Mouse (Mus musculus) stomach, embryonic 14.5 days (tissue): ENCODE data around the gene Lrig1. TPM values are rescaled to one million over a fixed set of nuclear protein-coding genes. Genes with fewer than 3 reads are reported as not detected.
A peak's percentile ranks its signal among the peaks of the same experiment; 100 is the strongest.

Experiments used
- ATAC-seq: fragments of 200-750 bp; cut with Nextera tagmentation; 2 replicates; pipeline ENCODE4 v1.8.0; 2017; ENCODE audit warnings: low read depth, moderate TSS enrichment; ENCODE audit not compliant: insufficient number of reproducible peaks, insufficient read depth, low FRiP score
- H3K27ac ChIP-seq: fragments of 300-500 bp; sonication (generic); 2 replicates; pipeline ENCODE4 v1.5.1; 2014; ENCODE audit warnings: mild to moderate bottlenecking, low read length, moderate library complexity, mixed read lengths
- H3K27me3 ChIP-seq: fragments of 300-500 bp; sonication (generic); 2 replicates; pipeline ENCODE4 v1.6.1; 2014; ENCODE audit warnings: low read length, control low read depth, mixed read lengths; ENCODE audit not compliant: control insufficient read depth, insufficient read depth
- H3K36me3 ChIP-seq: fragments of 300-500 bp; sonication (generic); 2 replicates; pipeline ENCODE4 v1.6.1; 2014; ENCODE audit warnings: mild to moderate bottlenecking, control low read depth, low read length, moderate library complexity, mixed read lengths; ENCODE audit not compliant: control insufficient read depth, insufficient read depth
- H3K4me1 ChIP-seq: fragments of 300-500 bp; sonication (generic); 2 replicates; pipeline ENCODE4 v1.6.1; 2014; ENCODE audit warnings: low read length, control low read depth, mixed read lengths; ENCODE audit not compliant: control insufficient read depth, insufficient read depth
- H3K4me2 ChIP-seq: fragments of 300-500 bp; sonication (generic); replicated peaks from 2 replicates; pipeline ENCODE4 v1.6.1; 2014; ENCODE audit warnings: low read depth, low read length, control low read depth
- H3K4me3 ChIP-seq: fragments of 300-500 bp; sonication (generic); 2 replicates; pipeline ENCODE4 v1.5.1; 2014; ENCODE audit warnings: low read depth, low read length, control low read depth
- H3K9ac ChIP-seq: fragments of 300-500 bp; sonication (generic); replicated peaks from 2 replicates; pipeline ENCODE4 v1.6.1; 2014; ENCODE audit warnings: low read depth, mild to moderate bottlenecking, control low read depth, low read length, moderate library complexity, mixed read lengths
- H3K9me3 ChIP-seq: fragments of 300-500 bp; sonication (generic); 2 replicates; pipeline ENCODE4 v1.6.1; 2016; ENCODE audit warnings: low read depth, low read length, control low read depth; ENCODE audit not compliant: control insufficient read depth
- WGBS: fragments of 180-500 bp; shearing (Covaris S2); extraction: QIAGEN DNeasy Blood & Tissue Kit; methylation state at CpG from one replicate; pipeline ENCODE4 v1.1.7; 2014; 5-methylcytosine and 5-hydroxymethylcytosine counted together
- polyA plus RNA-seq: library from polyadenylated mRNA; unstranded; fragments of >200 nt; fragmentation: Nextera tagmentation; extraction: Ambion mirVana; gene quantifications from 2 replicates; pipeline ENCODE4 v1.2.1, GENCODE M21; 2014

Gene Lrig1
- polyA plus RNA-seq, 1 experiment from 2014 or later, result 49.3 TPM

DNA sequence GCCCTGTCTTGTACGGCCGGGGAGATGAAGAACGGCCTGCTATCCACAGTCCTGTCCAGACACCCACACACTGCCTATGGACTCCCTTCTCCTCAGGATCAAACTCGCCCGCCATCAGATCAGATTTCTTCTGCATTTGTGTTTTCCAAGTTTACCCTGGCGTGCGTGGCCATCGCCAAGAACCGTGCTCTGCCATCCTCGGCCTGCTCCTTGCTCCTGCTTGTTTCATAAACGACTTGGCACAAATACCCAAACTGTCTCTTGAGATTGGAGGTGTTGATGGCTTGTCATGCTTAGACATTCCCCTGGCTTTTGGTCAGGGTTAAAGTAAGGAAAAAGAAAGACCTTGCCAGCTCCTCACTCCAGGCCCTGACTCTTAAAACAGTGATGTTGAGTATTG, 105.2 kb downstream of the Lrig1 start:
- no peak for ATAC-seq
- WGBS, result 72% methylated on average over 11 of the region's 11 CpGs
- Histone ChIP-seq H3K4me3 (no peak overlapping the region), H3K4me1 (peaks cover 19% of the 10 kb centered on the region), H3K9ac (no peak overlapping the region), H3K36me3 (no peaks in the 10 kb centered on the region), H3K27me3 (no peaks in the 10 kb centered on the region), H3K4me2 (no peak overlapping the region), H3K27ac (no peak overlapping the region), H3K9me3 (no peaks in the 10 kb centered on the region)

DNA sequence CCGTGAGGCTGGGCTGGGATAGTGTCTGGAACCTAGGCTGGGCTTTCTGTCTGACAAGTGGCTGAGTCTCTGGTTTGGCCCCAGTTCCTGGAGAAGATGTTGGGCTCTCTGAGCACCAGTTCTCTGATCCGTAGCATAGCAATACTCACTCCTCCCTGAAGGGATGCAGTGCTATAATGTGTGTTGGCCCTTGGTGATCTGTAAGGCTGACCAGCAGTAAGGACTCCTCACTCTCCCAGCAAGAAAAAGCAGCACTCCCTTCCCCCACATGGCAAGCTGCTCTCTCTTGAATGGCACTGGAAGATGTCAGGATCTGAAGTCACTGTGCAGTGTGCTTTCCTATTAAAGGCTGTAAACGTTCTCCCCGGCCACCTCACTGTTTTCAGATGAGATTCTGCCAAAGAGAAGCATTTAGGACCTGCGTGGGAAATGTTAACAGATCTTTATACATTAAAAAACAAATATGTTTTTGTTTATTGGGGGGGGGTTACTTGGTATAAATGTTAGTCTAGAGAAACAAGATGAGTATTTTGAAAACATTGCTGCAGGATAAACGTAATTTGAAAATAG, 105.8 kb downstream of the Lrig1 start:
- H3K4me1 ChIP-seq, result peaks cover 19% of the 10 kb centered on the region
- no peaks in the 10 kb centered on the region for H3K27me3 ChIP-seq
- no peak overlapping the region for H3K27ac ChIP-seq
- H3K4me2 ChIP-seq, result no peak overlapping the region
- WGBS, result 54% methylated on average over 6 of the region's 6 CpGs
- H3K4me3 ChIP-seq, result no peak overlapping the region
- no peaks in the 10 kb centered on the region for H3K36me3 ChIP-seq
- no peak for ATAC-seq
- H3K9me3 ChIP-seq, result no peaks in the 10 kb centered on the region
- H3K9ac ChIP-seq, result no peak overlapping the region

DNA sequence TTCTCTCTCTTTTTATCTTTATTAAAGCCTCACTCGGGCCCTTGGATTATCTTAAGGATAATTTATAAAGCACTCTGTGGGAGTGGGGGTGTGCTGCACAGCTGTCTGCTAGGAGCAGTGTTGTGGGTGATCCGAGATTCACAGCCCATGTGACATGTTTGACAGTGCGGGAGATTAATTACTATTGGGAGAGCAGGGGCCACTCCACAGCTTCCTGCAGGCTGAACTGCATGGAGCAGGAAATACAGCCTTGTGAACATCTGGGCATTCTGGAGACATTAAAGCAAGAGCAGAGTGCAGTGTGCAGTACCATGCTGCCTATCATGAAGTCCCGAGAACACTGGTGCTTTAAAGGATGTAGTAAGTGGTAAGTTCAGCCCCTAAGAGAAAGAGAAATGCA, 107.2 kb downstream of the Lrig1 start:
- peak; percentile 82 for ATAC-seq
- 5% methylated on average over 4 of the region's 4 CpGs for WGBS
- H3K27me3 ChIP-seq, result no peaks in the 10 kb centered on the region

DNA sequence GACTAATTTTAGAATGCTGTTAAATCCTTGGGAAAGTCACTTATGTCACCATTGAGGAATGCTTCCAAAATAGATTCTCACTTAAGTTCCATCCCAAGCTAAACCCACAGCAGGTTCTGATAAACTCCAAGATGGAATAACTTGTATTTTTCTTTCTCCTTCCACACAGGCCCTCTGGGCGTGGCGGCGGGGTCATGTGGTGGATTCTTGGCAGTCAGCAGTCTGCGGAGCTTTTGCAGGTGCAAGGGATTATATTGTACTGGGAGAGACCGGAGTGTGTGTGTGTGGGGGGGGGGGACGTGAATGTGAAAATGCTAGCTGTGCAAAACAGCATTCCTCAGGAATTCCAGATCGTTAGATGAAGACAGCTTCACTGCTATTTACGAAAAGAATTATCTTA, 107.7 kb downstream of the Lrig1 start:
- H3K27ac ChIP-seq, result no peak overlapping the region
- no peaks in the 10 kb centered on the region for H3K36me3 ChIP-seq
- no peaks in the 10 kb centered on the region for H3K9me3 ChIP-seq
- no peak overlapping the region for H3K9ac ChIP-seq
- WGBS, result 6% methylated on average over 8 of the region's 8 CpGs
- H3K4me2 ChIP-seq, result 0 out of 2 replicates have a peak overlapping the region, but pooled peaks have one; percentile 6
- peaks cover 19% of the 10 kb centered on the region for H3K4me1 ChIP-seq
- H3K27me3 ChIP-seq, result no peaks in the 10 kb centered on the region
- ATAC-seq, result 0 out of 2 replicates have a peak, but pooled peaks have one; percentile 54
- H3K4me3 ChIP-seq, result no peak overlapping the region

More for the DNA sequence above, 107.2 kb downstream of the Lrig1 start:
- no peaks in the 10 kb centered on the region for H3K9me3 ChIP-seq
- H3K4me1 ChIP-seq, result peaks cover 19% of the 10 kb centered on the region
- peak overlapping the region; percentile 67 for H3K27ac ChIP-seq
- peak overlapping the region; percentile 6; the same call in 1 of the 2 replicates for H3K4me2 ChIP-seq
- no peaks in the 10 kb centered on the region for H3K36me3 ChIP-seq
- H3K4me3 ChIP-seq, result no peak overlapping the region
- no peak overlapping the region for H3K9ac ChIP-seq

DNA sequence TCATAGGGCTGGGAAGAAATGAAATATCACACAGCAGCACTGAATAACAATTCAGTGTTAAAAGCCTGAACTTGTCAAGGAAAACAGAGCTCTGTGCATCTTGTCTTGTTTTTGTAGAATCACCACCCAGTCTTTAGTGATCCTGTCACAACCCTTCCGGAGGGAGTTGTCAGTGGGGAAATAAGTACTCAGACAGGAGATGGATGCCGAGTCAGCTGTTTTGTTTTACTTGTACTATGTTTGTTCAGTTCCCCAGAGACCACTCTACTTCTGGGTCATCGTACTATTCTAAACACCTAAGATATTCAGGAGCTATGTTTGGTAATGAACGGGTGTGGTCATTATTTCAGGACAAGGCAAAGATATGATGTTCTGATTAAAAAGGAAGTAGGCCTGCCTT, 111.6 kb downstream of the Lrig1 start:
- ATAC-seq, result no peak
- Histone ChIP-seq H3K4me1 (peaks cover 12% of the 10 kb centered on the region), H3K4me2 (no peak overlapping the region), H3K27me3 (no peaks in the 10 kb centered on the region), H3K4me3 (no peak overlapping the region), H3K27ac (no peak overlapping the region), H3K9me3 (no peaks in the 10 kb centered on the region), H3K36me3 (no peaks in the 10 kb centered on the region), H3K9ac (no peak overlapping the region)
- 59% methylated on average over 4 of the region's 4 CpGs for WGBS

DNA sequence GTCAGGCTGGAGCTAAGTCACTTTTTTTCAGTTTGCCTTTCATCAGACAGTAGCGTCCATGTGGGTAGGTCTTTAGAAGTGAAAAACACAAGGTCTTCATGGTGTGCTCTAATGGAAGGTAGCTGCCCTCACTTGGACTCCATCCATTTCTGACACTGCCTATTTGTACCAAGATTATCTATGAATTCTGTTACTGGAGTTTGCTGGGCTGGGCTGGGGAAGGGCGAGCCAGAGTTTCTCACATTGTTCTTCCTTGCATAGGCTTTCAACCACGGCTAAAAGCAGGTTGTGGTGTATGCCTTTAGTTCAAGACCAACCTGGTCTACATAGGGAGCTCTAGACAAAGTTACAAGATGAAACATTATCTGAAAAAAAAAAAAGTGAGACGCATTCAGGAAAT, 115.0 kb downstream of the Lrig1 start:
- no peak for ATAC-seq
- Histone ChIP-seq H3K27me3 (no peaks in the 10 kb centered on the region), H3K4me3 (no peak overlapping the region), H3K9ac (no peak overlapping the region), H3K4me1 (no peaks in the 10 kb centered on the region), H3K36me3 (no peaks in the 10 kb centered on the region), H3K27ac (no peak overlapping the region), H3K9me3 (no peaks in the 10 kb centered on the region), H3K4me2 (no peak overlapping the region)
- WGBS, result 84% methylated on average over 4 of the region's 4 CpGs

DNA sequence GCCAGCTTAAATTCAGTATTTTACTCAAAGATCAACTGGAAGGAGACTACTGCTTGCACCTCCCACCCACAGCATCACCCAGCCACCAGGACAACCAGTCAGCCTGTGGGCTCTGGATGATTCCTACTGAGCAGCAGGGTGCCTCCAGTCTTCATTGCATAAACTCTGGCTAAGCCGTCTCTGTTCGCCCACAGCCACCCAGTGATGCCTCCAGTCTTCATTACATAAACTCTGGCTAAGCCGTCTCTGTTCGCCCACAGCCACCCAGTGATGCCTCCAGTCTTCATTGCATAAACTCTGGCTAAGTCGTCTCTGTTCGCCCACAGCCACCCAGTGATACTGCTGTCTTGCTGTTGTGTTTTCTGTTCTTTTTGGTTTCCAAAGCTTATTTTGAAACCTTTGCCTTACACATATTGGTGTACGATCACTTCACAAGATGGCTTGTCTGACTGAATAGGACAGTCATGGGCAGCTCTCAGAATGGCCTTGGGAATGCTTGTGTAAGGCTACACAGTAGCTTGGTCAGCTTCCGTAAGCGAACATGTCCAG, 115.7 kb downstream of the Lrig1 start:
- H3K36me3 ChIP-seq, result no peaks in the 10 kb centered on the region
- 92% methylated on average over 9 of the region's 9 CpGs for WGBS
- no peak for ATAC-seq

DNA sequence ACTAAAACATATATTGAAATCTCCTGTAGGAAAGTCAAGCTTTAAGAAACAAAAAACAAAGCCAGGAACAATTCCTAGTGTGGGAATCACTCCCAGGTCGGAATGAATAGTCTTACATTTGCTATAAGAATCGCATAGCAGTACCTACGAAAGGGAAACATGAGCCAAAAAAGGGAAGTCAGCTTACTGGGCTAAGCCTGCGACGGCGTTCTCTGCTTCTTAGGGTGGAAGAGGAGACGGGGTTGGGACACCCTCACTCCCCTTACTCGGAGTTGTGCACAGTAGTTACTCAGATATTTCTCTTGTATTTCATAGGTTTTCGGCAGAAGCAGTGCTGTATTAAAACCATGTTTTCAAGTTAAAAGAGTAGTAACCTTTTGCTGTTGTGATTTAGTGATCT, 117.9 kb downstream of the Lrig1 start:
- Histone ChIP-seq H3K36me3 (no peaks in the 10 kb centered on the region), H3K4me2 (no peak overlapping the region), H3K27ac (no peak overlapping the region), H3K4me1 (no peaks in the 10 kb centered on the region), H3K4me3 (no peak overlapping the region), H3K9ac (no peak overlapping the region), H3K9me3 (no peaks in the 10 kb centered on the region), H3K27me3 (no peaks in the 10 kb centered on the region)
- ATAC-seq, result no peak
- WGBS, result 69% methylated on average over 9 of the region's 9 CpGs

More for the DNA sequence above, 115.7 kb downstream of the Lrig1 start:
- no peak overlapping the region for H3K4me3 ChIP-seq
- no peak overlapping the region for H3K4me2 ChIP-seq
- H3K4me1 ChIP-seq, result no peaks in the 10 kb centered on the region
- no peaks in the 10 kb centered on the region for H3K9me3 ChIP-seq
- H3K27me3 ChIP-seq, result no peaks in the 10 kb centered on the region
- H3K9ac ChIP-seq, result no peak overlapping the region
- no peak overlapping the region for H3K27ac ChIP-seq

DNA sequence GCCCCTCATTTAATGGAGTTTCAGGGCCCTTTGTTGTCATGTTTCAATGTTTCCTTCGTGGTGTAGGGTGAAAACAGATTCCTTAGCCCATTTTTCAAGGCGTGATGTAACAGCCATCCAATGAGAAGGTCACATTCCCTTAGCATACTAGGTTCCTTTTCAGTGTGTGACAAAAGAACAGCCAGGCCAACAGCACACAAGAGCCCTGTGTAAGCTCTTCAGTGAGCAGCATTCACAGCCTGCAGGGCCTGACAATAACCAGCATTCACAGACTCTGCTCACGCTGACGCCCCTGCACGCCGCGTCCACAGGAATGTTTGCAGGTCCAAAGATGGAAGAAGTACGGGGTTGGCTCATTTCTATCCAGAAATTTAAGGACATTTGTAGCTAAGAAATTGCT, 122.0 kb downstream of the Lrig1 start:
- Histone ChIP-seq H3K9me3 (no peaks in the 10 kb centered on the region), H3K4me1 (no peaks in the 10 kb centered on the region), H3K27ac (no peak overlapping the region), H3K27me3 (no peaks in the 10 kb centered on the region), H3K36me3 (no peaks in the 10 kb centered on the region), H3K4me3 (no peak overlapping the region), H3K9ac (no peak overlapping the region), H3K4me2 (no peak overlapping the region)
- WGBS, result 73% methylated on average over 8 of the region's 8 CpGs
- no peak for ATAC-seq
